Mouse (Mus musculus) left cerebral cortex, adult 9 months (tissue): ENCODE results near the gene Ccdc88b.

Experiments
- DNase-seq, 2 experiments: peaks; one replicate each; pipeline ENCODE4 v3.0.0; 2022; ENCODE audit warnings: low spot score in 2 of 2

Ccdc88b gene

GRCm38 (mm10) chr19:6857391-6858005, 513 bp downstream of the Ccdc88b start:
- DNase-seq: no peak

- DNase-seq: no peak
Measured at GRCm38 (mm10) chr19:6857003-6857360, 1.0 kb downstream of the Ccdc88b start.

- peak in 1 of 2 experiments; percentile 71 for DNase-seq
Measured at GRCm38 (mm10) chr19:6856281-6857002, 1.6 kb downstream of the Ccdc88b start.

GRCm38 (mm10) chr19:6855225-6856031, 2.6 kb downstream of the Ccdc88b start:
- no peak for DNase-seq

GRCm38 (mm10) chr19:6854658-6855057, 3.4 kb downstream of the Ccdc88b start:
- no peak for DNase-seq

GRCm38 (mm10) chr19:6853903-6854302, 4.1 kb downstream of the Ccdc88b start:
- no peak for DNase-seq

- DNase-seq: no peak
Measured at GRCm38 (mm10) chr19:6852393-6853305, 5.4 kb downstream of the Ccdc88b start.

- DNase-seq: no peak
Measured at GRCm38 (mm10) chr19:6851497-6851896, 6.5 kb downstream of the Ccdc88b start.

GRCm38 (mm10) chr19:6849506-6850068, 8.4 kb downstream of the Ccdc88b start:
- DNase-seq: no peak

GRCm38 (mm10) chr19:6847841-6848517, 10.0 kb downstream of the Ccdc88b start:
- DNase-seq: no peak

- no peak for DNase-seq
Measured at GRCm38 (mm10) chr19:6846050-6846449, 12.0 kb downstream of the Ccdc88b start.

GRCm38 (mm10) chr19:6842353-6842752, 15.7 kb downstream of the Ccdc88b start:
- DNase-seq: no peak

GRCm38 (mm10) chr19:6841292-6841597, 16.8 kb downstream of the Ccdc88b start:
- DNase-seq: no peak

- DNase-seq: peak in 1 of 2 experiments; percentile 62
Measured at GRCm38 (mm10) chr19:6840475-6841291, 17.3 kb downstream of the Ccdc88b start, which contains the start of gene Rps6ka4. TSS of gene Rps6ka4 (minus strand) at chr19:6840636.

GRCm38 (mm10) chr19:6839615-6840474, 18.2 kb downstream of the Ccdc88b start:
- peak; percentile 47 to 65 for DNase-seq

GRCm38 (mm10) chr19:6832363-6832762, 25.6 kb downstream of the Ccdc88b start:
- DNase-seq: no peak

- no peak for DNase-seq
Measured at GRCm38 (mm10) chr19:6831331-6831730, 26.7 kb downstream of the Ccdc88b start.

GRCm38 (mm10) chr19:6830556-6831316, 27.3 kb downstream of the Ccdc88b start:
- DNase-seq: no peak
